Mouse (Mus musculus) myocyte (in vitro differentiated cells): ENCODE data around the gene Nfia. TPM values are rescaled to one million over a fixed set of nuclear protein-coding genes. Genes with fewer than 3 reads are reported as not detected.

ENCODE experiments used
- H3K27me3 ChIP-seq: one replicate; pipeline ENCODE4 v1.6.1; 2011; ENCODE audit not compliant: control insufficient read depth, insufficient read depth, insufficient read length
- H3K36me3 ChIP-seq: one replicate; pipeline ENCODE4 v1.6.1; 2011; ENCODE audit not compliant: control insufficient read depth, insufficient read depth
- H3K4me2 ChIP-seq: one replicate; pipeline ENCODE4 v1.6.1; 2011; ENCODE audit warnings: low read depth, control low read depth
- H3K4me3 ChIP-seq: one replicate; pipeline ENCODE4 v1.5.1; 2011; ENCODE audit warnings: mild to moderate bottlenecking, control low read depth, moderate library complexity
- H3K79me2 ChIP-seq: one replicate; pipeline ENCODE4 v1.6.1; 2011; ENCODE audit not compliant: control insufficient read depth, insufficient read depth
- H3ac ChIP-seq: one replicate; pipeline ENCODE4 v1.6.1; 2011; ENCODE audit not compliant: control insufficient read depth, insufficient read length
- CEBPB ChIP-seq: IDR thresholded peaks from 2 replicates; pipeline ENCODE4 v1.6.1; 2011; ENCODE audit warnings: mild to moderate bottlenecking, moderate library complexity; ENCODE audit not compliant: poor library complexity, insufficient read depth, severe bottlenecking
- E2F4 ChIP-seq: IDR thresholded peaks from one replicate; pipeline ENCODE4 v1.6.1; 2011; ENCODE audit warnings: mild to moderate bottlenecking, control low read depth, moderate library complexity; ENCODE audit not compliant: insufficient read depth
- MAX ChIP-seq: IDR thresholded peaks from one replicate; pipeline ENCODE4 v1.6.1; 2011; ENCODE audit warnings: low read depth, mild to moderate bottlenecking, control low read depth
- MYOD1 ChIP-seq, 3 experiments: IDR thresholded peaks; one replicate each; pipeline ENCODE4 v1.6.1; 2011; ENCODE audit warnings: control low read depth in 2 of 3, low read depth in 2 of 3, mild to moderate bottlenecking in 2 of 3, moderate library complexity in 1 of 3; ENCODE audit not compliant: insufficient read length in 2 of 3, control insufficient read depth in 1 of 3
- MYOG ChIP-seq, 3 experiments: IDR thresholded peaks; one replicate each; pipeline ENCODE4 v1.6.1; 2011; ENCODE audit warnings: control low read depth in 2 of 3, low read depth in 2 of 3, mild to moderate bottlenecking in 2 of 3; ENCODE audit not compliant: insufficient read length in 2 of 3, control insufficient read depth in 1 of 3, insufficient read depth in 1 of 3
- POLR2A ChIP-seq: IDR thresholded peaks from one replicate; pipeline ENCODE4 v1.6.1; 2011; ENCODE audit warnings: low read depth, mild to moderate bottlenecking, control low read depth, moderate library complexity; ENCODE audit not compliant: insufficient read length
- POLR2AphosphoS2 ChIP-seq: IDR thresholded peaks from one replicate; pipeline ENCODE4 v1.6.1; 2011; ENCODE audit warnings: low read depth, control low read depth; ENCODE audit not compliant: insufficient read length
- REST ChIP-seq: IDR thresholded peaks from one replicate; pipeline ENCODE4 v1.6.1; 2011; ENCODE audit warnings: mild to moderate bottlenecking, control low read depth, moderate library complexity; ENCODE audit not compliant: insufficient read depth, insufficient read length
- SRF ChIP-seq: IDR thresholded peaks from one replicate; pipeline ENCODE4 v1.6.1; 2011; ENCODE audit warnings: low read depth; ENCODE audit not compliant: control insufficient read depth, insufficient read length
- TCF12 ChIP-seq: IDR thresholded peaks from one replicate; pipeline ENCODE4 v1.6.1; 2011; ENCODE audit warnings: mild to moderate bottlenecking, control low read depth; ENCODE audit not compliant: poor library complexity, insufficient read depth, severe bottlenecking
- TCF3 ChIP-seq: IDR thresholded peaks from one replicate; pipeline ENCODE4 v1.6.1; 2011; ENCODE audit warnings: low read depth, control low read depth; ENCODE audit not compliant: insufficient read length
- USF1 ChIP-seq: IDR thresholded peaks from one replicate; pipeline ENCODE4 v1.6.1; 2011; ENCODE audit warnings: low read depth, mild to moderate bottlenecking, control low read depth, moderate library complexity
- polyA plus RNA-seq: library from polyadenylated mRNA; unstranded; fragments of >200 nt; fragmentation: generic; extraction: Trizol; gene quantifications from one replicate; pipeline ENCODE4 v1.2.1, GENCODE M21; 2012; ENCODE audit warnings: missing spikeins

Gene Nfia
- polyA plus RNA-seq, 1 experiment: 0.25 TPM

DNA sequence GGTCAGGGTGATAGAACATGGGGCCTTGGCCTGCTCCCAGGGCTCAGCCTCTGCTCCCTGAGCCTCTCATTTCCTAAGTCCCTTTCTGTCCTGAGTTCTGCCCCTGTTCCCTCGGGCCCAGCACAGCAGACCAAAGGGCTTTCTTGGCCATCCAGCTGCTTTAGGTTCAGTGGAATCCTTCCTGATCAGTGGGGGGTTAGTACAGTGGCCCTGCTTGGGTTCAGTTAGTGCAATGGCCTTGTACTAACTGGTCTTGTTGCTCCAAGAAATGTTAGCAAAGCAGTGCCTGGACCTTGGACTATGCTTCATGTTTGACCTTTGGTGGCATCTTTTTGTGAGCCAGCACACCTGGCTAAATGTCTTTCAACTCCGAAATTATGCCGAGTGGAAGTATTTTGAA, 66.1 kb downstream of the Nfia start:
- TF ChIP-seq SRF (no peak), POLR2AphosphoS2 (no peak), TCF12 (no peak), USF1 (no peak), REST (no peak), E2F4 (no peak), MYOG (IDR thresholded peaks at IDR 0.05; ENCODE audit: control insufficient read depth in 1 of 3, insufficient read depth in 1 of 3, insufficient read length in 2 of 3, low read depth in 2 of 3) (no peak), TCF3 (no peak), CEBPB (no peak), MYOD1 (IDR thresholded peaks at IDR 0.05; ENCODE audit: control insufficient read depth in 1 of 3, insufficient read length in 2 of 3, low read depth in 2 of 3) (no peak), MAX (no peak)
- H3K4me3 ChIP-seq: no peak overlapping the region
- H3ac ChIP-seq: no peak overlapping the region
- no peaks in the 10 kb centered on the region for H3K27me3 ChIP-seq
- no peaks in the 10 kb centered on the region for H3K79me2 ChIP-seq
- H3K4me2 ChIP-seq: no peak overlapping the region
- no peaks in the 10 kb centered on the region for H3K36me3 ChIP-seq

DNA sequence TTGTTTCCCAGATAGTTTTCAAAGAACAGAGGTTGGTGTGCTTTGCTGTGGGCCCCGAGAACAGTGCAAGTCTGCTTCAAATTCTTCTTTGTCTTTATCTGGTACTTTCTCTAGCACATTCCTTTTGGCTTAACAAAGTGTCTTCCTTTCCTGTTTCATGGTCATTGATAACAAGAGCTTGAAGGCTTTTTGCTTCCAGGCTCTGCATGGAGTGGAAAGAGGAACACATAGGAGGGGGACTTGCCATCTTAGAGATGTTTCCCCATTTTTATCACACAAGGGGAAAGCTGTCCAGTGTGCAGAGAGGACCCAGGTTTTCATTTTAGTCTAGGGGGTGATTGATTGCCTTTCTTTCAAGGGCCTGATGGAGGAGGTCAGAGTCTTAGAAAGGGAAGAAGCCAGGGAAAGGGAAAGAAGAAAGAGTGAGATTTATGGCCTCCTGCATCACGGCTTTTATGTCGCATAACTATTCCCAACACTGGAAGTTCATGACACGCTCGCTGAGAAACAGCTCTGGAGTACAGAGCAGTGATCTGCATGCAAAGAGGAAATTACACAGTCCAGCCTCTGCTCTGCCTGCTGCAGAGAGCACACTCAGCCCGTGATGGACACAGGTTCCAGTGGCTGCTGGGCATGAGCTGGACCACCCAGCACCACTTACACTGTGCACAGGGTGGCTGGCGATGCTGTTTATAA, 67.0 kb downstream of the Nfia start:
- Histone ChIP-seq H3K4me3 (no peak overlapping the region), H3K4me2 (no peak overlapping the region), H3K36me3 (no peaks in the 10 kb centered on the region), H3K79me2 (no peaks in the 10 kb centered on the region), H3ac (no peak overlapping the region), H3K27me3 (no peaks in the 10 kb centered on the region)
- no peak for TF ChIP-seq MAX
- TF ChIP-seq CEBPB: no peak
- no peak for TF ChIP-seq POLR2AphosphoS2
- no peak for TF ChIP-seq MYOG (IDR thresholded peaks at IDR 0.05; ENCODE audit: control insufficient read depth in 1 of 3, insufficient read depth in 1 of 3, insufficient read length in 2 of 3, low read depth in 2 of 3)
- no peak for TF ChIP-seq SRF
- no peak for TF ChIP-seq MYOD1 (IDR thresholded peaks at IDR 0.05; ENCODE audit: control insufficient read depth in 1 of 3, insufficient read length in 2 of 3, low read depth in 2 of 3)
- no peak for TF ChIP-seq REST
- TF ChIP-seq POLR2A: no peak
- TF ChIP-seq USF1: no peak
- TF ChIP-seq TCF3: no peak
- no peak for TF ChIP-seq TCF12
- TF ChIP-seq E2F4: no peak

DNA sequence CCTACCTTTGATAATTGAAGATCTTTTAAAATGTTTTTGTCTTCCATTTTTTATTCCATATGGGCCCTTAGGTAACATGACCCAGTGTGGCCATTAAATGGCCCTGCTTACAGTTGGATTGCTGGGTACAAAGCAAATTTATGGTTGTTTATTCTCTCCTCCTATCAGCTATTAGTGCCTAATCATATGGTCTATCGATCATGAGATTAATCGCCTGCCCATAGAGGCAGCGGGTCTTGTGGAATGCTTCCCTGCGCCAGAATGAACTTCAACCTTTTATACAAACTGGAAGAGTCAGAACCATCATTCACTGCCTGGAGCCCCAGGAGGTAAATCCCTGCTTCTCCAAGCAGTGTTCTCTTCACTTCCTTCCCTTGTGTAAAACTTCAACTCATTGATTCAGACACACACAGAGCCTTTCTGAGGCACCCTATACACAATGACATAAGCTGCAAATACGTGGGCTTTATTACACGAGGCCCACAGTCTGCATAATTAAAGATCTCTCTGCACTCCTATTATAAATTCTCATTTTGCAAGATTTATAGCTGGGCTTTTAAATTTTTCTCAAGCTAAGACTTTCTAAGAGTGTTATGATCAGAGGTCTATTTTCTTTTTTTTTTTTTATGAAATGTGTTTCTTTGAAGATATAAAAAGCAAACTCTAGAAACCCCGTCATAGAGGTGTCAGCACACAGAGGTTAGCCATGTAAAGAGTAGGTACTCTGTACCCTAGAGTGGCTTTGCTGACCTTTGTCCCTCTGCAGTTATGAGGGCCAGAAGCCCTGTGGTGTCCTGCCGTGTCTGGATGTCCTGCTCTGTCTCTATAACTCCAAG, 67.9 kb downstream of the Nfia start:
- TF ChIP-seq MAX (no peak), MYOD1 (IDR thresholded peaks at IDR 0.05; ENCODE audit: control insufficient read depth in 1 of 3, insufficient read length in 2 of 3, low read depth in 2 of 3) (no peak), POLR2AphosphoS2 (no peak), USF1 (no peak), POLR2A (no peak), SRF (no peak), E2F4 (no peak), TCF12 (no peak), REST (no peak), MYOG (IDR thresholded peaks at IDR 0.05; ENCODE audit: control insufficient read depth in 1 of 3, insufficient read depth in 1 of 3, insufficient read length in 2 of 3, low read depth in 2 of 3) (no peak), TCF3 (no peak)
- H3K79me2 ChIP-seq: no peaks in the 10 kb centered on the region
- H3K27me3 ChIP-seq: no peaks in the 10 kb centered on the region
- H3ac ChIP-seq: no peak overlapping the region
- no peaks in the 10 kb centered on the region for H3K36me3 ChIP-seq
- H3K4me3 ChIP-seq: no peak overlapping the region
- H3K4me2 ChIP-seq: no peak overlapping the region

DNA sequence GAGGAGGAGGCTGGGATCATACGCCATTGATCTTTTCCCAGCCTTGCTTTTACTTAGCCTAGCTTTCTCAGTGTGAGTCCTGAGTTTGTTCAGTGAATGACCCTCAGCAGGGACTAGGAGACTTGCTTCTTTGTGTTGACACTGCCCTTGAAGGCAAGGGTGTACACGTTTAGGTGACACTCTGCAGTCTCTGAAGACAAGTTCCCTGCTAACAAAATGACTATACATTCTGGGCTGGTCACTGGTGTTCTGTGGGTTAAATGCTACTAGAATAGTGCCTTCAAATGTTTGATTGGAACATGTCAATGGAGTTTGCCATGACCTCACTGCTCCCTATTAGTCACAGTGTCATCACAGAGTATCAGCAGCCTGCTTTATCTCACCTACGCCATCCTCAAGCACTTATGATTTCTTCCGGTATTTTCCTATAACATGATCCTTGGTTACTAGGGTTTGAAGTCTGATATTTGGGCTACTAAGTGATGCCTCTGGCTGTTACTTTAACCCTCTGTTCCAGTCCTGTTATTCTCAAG, 68.6 kb downstream of the Nfia start:
- no peaks in the 10 kb centered on the region for H3K36me3 ChIP-seq
- no peak for TF ChIP-seq MYOG (IDR thresholded peaks at IDR 0.05; ENCODE audit: control insufficient read depth in 1 of 3, insufficient read depth in 1 of 3, insufficient read length in 2 of 3, low read depth in 2 of 3)
- TF ChIP-seq USF1: no peak
- no peak for TF ChIP-seq MAX
- TF ChIP-seq CEBPB: no peak
- TF ChIP-seq REST: no peak
- TF ChIP-seq E2F4: no peak
- no peak for TF ChIP-seq POLR2A
- no peak for TF ChIP-seq TCF3
- TF ChIP-seq POLR2AphosphoS2: no peak
- TF ChIP-seq SRF: no peak
- no peak for TF ChIP-seq MYOD1 (IDR thresholded peaks at IDR 0.05; ENCODE audit: control insufficient read depth in 1 of 3, insufficient read length in 2 of 3, low read depth in 2 of 3)
- no peak overlapping the region for H3ac ChIP-seq
- no peaks in the 10 kb centered on the region for H3K79me2 ChIP-seq
- no peak overlapping the region for H3K4me3 ChIP-seq
- H3K27me3 ChIP-seq: no peaks in the 10 kb centered on the region
- no peak overlapping the region for H3K4me2 ChIP-seq
